Mouse (Mus musculus): ENCODE results near the gene Dab2ip. TPM values are rescaled to one million over a fixed set of nuclear protein-coding genes. Genes with fewer than 3 reads are reported as not detected.

Dab2ip gene
- polyA plus RNA-seq, 1 experiment from 2014 or later = 44.8 TPM

GRCm38 (mm10) chr2:35649708-35650107 is 91.6 kb downstream of the Dab2ip start:
- H3K9ac ChIP-seq (replicated peaks; ENCODE audit: low read depth, low read length) = no peak overlapping the region
- no peaks in the 10 kb centered on the region for H3K9me3 ChIP-seq (ENCODE audit: control insufficient read depth, low read depth, low read length)
- peaks cover 4% of the 10 kb centered on the region for H3K36me3 ChIP-seq (ENCODE audit: control insufficient read depth, insufficient read depth, low read length)
- H3K4me3 ChIP-seq (ENCODE audit: low read depth, low read length) = no peak overlapping the region
- H3K27ac ChIP-seq (ENCODE audit: low read length) = no peak overlapping the region
- peaks cover 12% of the 10 kb centered on the region; the same call in 1 of the 2 replicates for H3K4me1 ChIP-seq (ENCODE audit: control insufficient read depth, insufficient read depth, low read length)
- 39% methylated on average over 4 of the region's 4 CpGs for WGBS
- no peak overlapping the region for H3K4me2 ChIP-seq (replicated peaks; ENCODE audit: low read depth, low read length)
- no peak; the same call in 1 of the 2 replicates for ATAC-seq (ENCODE audit: insufficient number of reproducible peaks, insufficient read depth, low FRiP score, low read depth)
- H3K27me3 ChIP-seq (ENCODE audit: control insufficient read depth, insufficient read depth, low read length) = no peaks in the 10 kb centered on the region

DNA sequence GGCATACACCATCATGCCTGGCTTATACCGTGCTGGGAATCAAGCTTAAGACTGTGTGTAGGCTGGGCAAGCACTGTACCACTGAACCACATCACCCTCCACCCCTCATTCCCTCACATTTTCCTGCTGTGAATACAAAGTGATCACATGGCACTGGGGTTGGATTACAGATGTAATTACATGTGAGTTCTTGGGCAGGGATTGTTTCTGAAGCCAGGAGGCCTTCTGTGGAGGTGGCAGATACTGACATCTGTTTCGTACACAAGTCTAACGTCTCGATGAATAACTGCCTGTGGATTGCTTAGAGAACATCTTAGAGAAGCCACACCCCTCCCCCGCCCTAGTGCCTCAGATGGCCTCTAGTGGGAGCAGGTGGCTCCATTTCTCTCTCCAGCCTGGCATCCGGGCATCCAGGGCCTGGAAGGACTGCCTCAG is 93.2 kb downstream of the Dab2ip start:
- Histone ChIP-seq H3K4me1 (ENCODE audit: control insufficient read depth, insufficient read depth, low read length) (peaks cover 12% of the 10 kb centered on the region; the same call in 1 of the 2 replicates), H3K9ac (replicated peaks; ENCODE audit: low read depth, low read length) (no peak overlapping the region), H3K27me3 (ENCODE audit: control insufficient read depth, insufficient read depth, low read length) (no peaks in the 10 kb centered on the region), H3K4me3 (ENCODE audit: low read depth, low read length) (no peak overlapping the region), H3K27ac (ENCODE audit: low read length) (no peak overlapping the region), H3K9me3 (ENCODE audit: control insufficient read depth, low read depth, low read length) (no peaks in the 10 kb centered on the region), H3K4me2 (replicated peaks; ENCODE audit: low read depth, low read length) (no peak overlapping the region), H3K36me3 (ENCODE audit: control insufficient read depth, insufficient read depth, low read length) (no peaks in the 10 kb centered on the region; the same call in 1 of the 2 replicates)
- 50% methylated on average over 6 of the region's 6 CpGs for WGBS
- ATAC-seq (ENCODE audit: insufficient number of reproducible peaks, insufficient read depth, low FRiP score, low read depth) = no peak

DNA sequence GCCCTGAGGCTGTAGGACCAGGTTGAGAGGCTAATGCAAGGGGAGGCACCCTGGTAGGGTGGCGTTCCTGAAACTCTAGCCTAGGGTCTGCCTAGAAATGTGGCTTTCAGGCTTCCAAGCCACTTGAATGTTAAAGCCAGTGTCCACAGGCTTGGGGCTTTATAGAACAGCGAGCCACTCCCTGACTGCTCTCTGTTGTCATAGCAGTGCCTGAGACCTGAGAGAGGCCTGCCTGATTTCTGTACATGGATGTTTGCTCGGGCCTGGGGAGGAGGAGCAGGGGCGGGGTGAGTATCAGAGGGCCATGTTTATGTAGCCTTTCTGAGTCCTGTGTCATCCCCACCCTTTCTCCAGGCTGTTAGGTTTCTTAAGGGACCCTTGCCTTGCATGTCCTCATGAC is 94.9 kb downstream of the Dab2ip start:
- 67% methylated on average over 4 of the region's 4 CpGs for WGBS
- Histone ChIP-seq H3K4me2 (replicated peaks; ENCODE audit: low read depth, low read length) (no peak overlapping the region), H3K27ac (ENCODE audit: low read length) (no peak overlapping the region; the same call in 1 of the 2 replicates), H3K9ac (replicated peaks; ENCODE audit: low read depth, low read length) (no peak overlapping the region), H3K36me3 (ENCODE audit: control insufficient read depth, insufficient read depth, low read length) (no peaks in the 10 kb centered on the region), H3K4me3 (ENCODE audit: low read depth, low read length) (no peak overlapping the region), H3K9me3 (ENCODE audit: control insufficient read depth, low read depth, low read length) (no peaks in the 10 kb centered on the region), H3K27me3 (ENCODE audit: control insufficient read depth, insufficient read depth, low read length) (no peaks in the 10 kb centered on the region), H3K4me1 (ENCODE audit: control insufficient read depth, insufficient read depth, low read length) (peaks cover 12% of the 10 kb centered on the region; the same call in 1 of the 2 replicates)
- ATAC-seq (ENCODE audit: insufficient number of reproducible peaks, insufficient read depth, low FRiP score, low read depth) = no peak

DNA sequence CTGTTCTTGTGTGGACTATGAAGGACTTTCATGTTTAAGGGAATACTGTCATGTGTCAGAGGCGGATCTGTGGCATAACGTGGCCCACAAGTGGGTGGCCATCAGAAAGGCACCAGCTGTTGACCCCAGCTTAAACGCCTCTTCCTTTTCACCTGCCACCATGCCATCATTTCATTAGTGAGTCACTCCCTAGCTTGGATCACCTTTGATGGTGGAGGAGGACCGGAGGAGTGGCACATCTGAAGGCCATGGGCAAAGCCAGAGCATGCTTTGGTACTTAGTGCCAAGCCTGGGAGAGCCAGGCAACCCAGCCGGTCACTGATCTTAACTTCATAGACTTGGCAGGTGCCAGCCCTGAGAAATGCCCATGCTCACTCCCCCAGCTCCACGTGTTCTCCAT is 96.7 kb downstream of the Dab2ip start:
- no peak overlapping the region for H3K9ac ChIP-seq (replicated peaks; ENCODE audit: low read depth, low read length)
- H3K4me1 ChIP-seq (ENCODE audit: control insufficient read depth, insufficient read depth, low read length) = peaks cover 12% of the 10 kb centered on the region; the same call in 1 of the 2 replicates
- no peak overlapping the region for H3K4me2 ChIP-seq (replicated peaks; ENCODE audit: low read depth, low read length)
- ATAC-seq (ENCODE audit: insufficient number of reproducible peaks, insufficient read depth, low FRiP score, low read depth) = no peak
- H3K27ac ChIP-seq (ENCODE audit: low read length) = no peak overlapping the region
- no peak overlapping the region for H3K4me3 ChIP-seq (ENCODE audit: low read depth, low read length)
- no peaks in the 10 kb centered on the region for H3K9me3 ChIP-seq (ENCODE audit: control insufficient read depth, low read depth, low read length)
- WGBS = 85% methylated on average over 6 of the region's 6 CpGs
- H3K27me3 ChIP-seq (ENCODE audit: control insufficient read depth, insufficient read depth, low read length) = no peaks in the 10 kb centered on the region
- no peaks in the 10 kb centered on the region for H3K36me3 ChIP-seq (ENCODE audit: control insufficient read depth, insufficient read depth, low read length)

GRCm38 (mm10) chr2:35655996-35656395 is 97.9 kb downstream of the Dab2ip start:
- no peak for ATAC-seq (ENCODE audit: insufficient number of reproducible peaks, insufficient read depth, low FRiP score, low read depth)
- no peaks in the 10 kb centered on the region for H3K9me3 ChIP-seq (ENCODE audit: control insufficient read depth, low read depth, low read length)
- no peaks in the 10 kb centered on the region for H3K36me3 ChIP-seq (ENCODE audit: control insufficient read depth, insufficient read depth, low read length)
- no peaks in the 10 kb centered on the region for H3K27me3 ChIP-seq (ENCODE audit: control insufficient read depth, insufficient read depth, low read length)
- no peak overlapping the region for H3K4me2 ChIP-seq (replicated peaks; ENCODE audit: low read depth, low read length)
- H3K27ac ChIP-seq (ENCODE audit: low read length) = no peak overlapping the region
- H3K4me3 ChIP-seq (ENCODE audit: low read depth, low read length) = no peak overlapping the region
- H3K4me1 ChIP-seq (ENCODE audit: control insufficient read depth, insufficient read depth, low read length) = peaks cover 12% of the 10 kb centered on the region; the same call in 1 of the 2 replicates
- H3K9ac ChIP-seq (replicated peaks; ENCODE audit: low read depth, low read length) = no peak overlapping the region
- 56% methylated on average over 8 of the region's 8 CpGs for WGBS

- H3K4me2 ChIP-seq (replicated peaks; ENCODE audit: low read depth, low read length) = no peak overlapping the region
- peaks cover 16% of the 10 kb centered on the region for H3K4me1 ChIP-seq (ENCODE audit: control insufficient read depth, insufficient read depth, low read length)
- no peak overlapping the region for H3K4me3 ChIP-seq (ENCODE audit: low read depth, low read length)
- H3K9ac ChIP-seq (replicated peaks; ENCODE audit: low read depth, low read length) = no peak overlapping the region
- 50% methylated on average over 3 of the region's 3 CpGs for WGBS
- H3K27me3 ChIP-seq (ENCODE audit: control insufficient read depth, insufficient read depth, low read length) = no peaks in the 10 kb centered on the region
- no peak for ATAC-seq (ENCODE audit: insufficient number of reproducible peaks, insufficient read depth, low FRiP score, low read depth)
- H3K9me3 ChIP-seq (ENCODE audit: control insufficient read depth, low read depth, low read length) = no peaks in the 10 kb centered on the region
- no peaks in the 10 kb centered on the region for H3K36me3 ChIP-seq (ENCODE audit: control insufficient read depth, insufficient read depth, low read length)
- H3K27ac ChIP-seq (ENCODE audit: low read length) = no peak overlapping the region
Observed at GRCm38 (mm10) chr2:35658311-35658710, 100.2 kb downstream of the Dab2ip start.

- Histone ChIP-seq H3K9ac (replicated peaks; ENCODE audit: low read depth, low read length) (no peak overlapping the region), H3K4me2 (replicated peaks; ENCODE audit: low read depth, low read length) (no peak overlapping the region), H3K4me1 (ENCODE audit: control insufficient read depth, insufficient read depth, low read length) (peaks cover 24% of the 10 kb centered on the region), H3K36me3 (ENCODE audit: control insufficient read depth, insufficient read depth, low read length) (no peaks in the 10 kb centered on the region), H3K4me3 (ENCODE audit: low read depth, low read length) (no peak overlapping the region), H3K27ac (ENCODE audit: low read length) (no peak overlapping the region), H3K27me3 (ENCODE audit: control insufficient read depth, insufficient read depth, low read length) (no peaks in the 10 kb centered on the region), H3K9me3 (ENCODE audit: control insufficient read depth, low read depth, low read length) (no peaks in the 10 kb centered on the region)
- ATAC-seq (ENCODE audit: insufficient number of reproducible peaks, insufficient read depth, low FRiP score, low read depth) = no peak
- 72% methylated on average over 5 of the region's 5 CpGs for WGBS
Observed at GRCm38 (mm10) chr2:35659578-35660194, 101.6 kb downstream of the Dab2ip start.

- Histone ChIP-seq H3K9ac (replicated peaks; ENCODE audit: low read depth, low read length) (peak overlapping the region; percentile 94), H3K4me2 (replicated peaks; ENCODE audit: low read depth, low read length) (peak overlapping the region; percentile 96), H3K4me1 (ENCODE audit: control insufficient read depth, insufficient read depth, low read length) (peaks cover 24% of the 10 kb centered on the region), H3K9me3 (ENCODE audit: control insufficient read depth, low read depth, low read length) (no peaks in the 10 kb centered on the region), H3K4me3 (ENCODE audit: low read depth, low read length) (peak overlapping the region; percentile 86), H3K27me3 (ENCODE audit: control insufficient read depth, insufficient read depth, low read length) (no peaks in the 10 kb centered on the region), H3K36me3 (ENCODE audit: control insufficient read depth, insufficient read depth, low read length) (peaks cover 3% of the 10 kb centered on the region; the same call in 1 of the 2 replicates), H3K27ac (ENCODE audit: low read length) (no peak overlapping the region)
- WGBS = 2% methylated on average over 21 of the region's 47 CpGs
- peak; percentile 75 for ATAC-seq (ENCODE audit: insufficient number of reproducible peaks, insufficient read depth, low FRiP score, low read depth)
Observed at GRCm38 (mm10) chr2:35660953-35661374, 102.9 kb downstream of the Dab2ip start.

All from stomach, embryonic 14.5 days (tissue).